Mouse (Mus musculus) liver, embryonic 13.5 days (tissue): ENCODE data around the gene Methig1. TPM values are rescaled to one million over a fixed set of nuclear protein-coding genes. Genes with fewer than 3 reads are reported as not detected.
"Not testable (repeated sequence)": the region's sequence is repeated elsewhere in the genome, so short reads cannot be mapped to it uniquely, and the experiment has no call there.

Source experiments
- ATAC-seq: fragments of 200-750 bp; cut with Nextera tagmentation; 2 replicates; pipeline ENCODE4 v1.8.0; 2017; ENCODE audit warnings: low read depth, mild to moderate bottlenecking, moderate number of reproducible peaks, moderate library complexity
- DNase-seq: peaks from one replicate; pipeline ENCODE4 v3.0.0; 2022
- H3K27ac ChIP-seq: fragments of 300-500 bp; sonication (generic); 2 replicates; pipeline ENCODE4 v1.5.1; 2015; ENCODE audit warnings: moderate library complexity, mild to moderate bottlenecking, inconsistent platforms
- H3K27me3 ChIP-seq: fragments of 300-500 bp; sonication (generic); 2 replicates; pipeline ENCODE4 v1.6.1; 2015; ENCODE audit warnings: mild to moderate bottlenecking, inconsistent platforms
- H3K36me3 ChIP-seq: fragments of 300-500 bp; sonication (generic); 2 replicates; pipeline ENCODE4 v1.6.1; 2015; ENCODE audit warnings: mild to moderate bottlenecking, inconsistent platforms
- H3K4me1 ChIP-seq: fragments of 300-500 bp; sonication (generic); replicated peaks from 2 replicates; pipeline ENCODE4 v1.6.1; 2015; ENCODE audit warnings: inconsistent platforms
- H3K4me2 ChIP-seq: fragments of 300-500 bp; sonication (generic); 2 replicates; pipeline ENCODE4 v1.6.1; 2015; ENCODE audit warnings: inconsistent platforms, mild to moderate bottlenecking, moderate library complexity
- H3K4me3 ChIP-seq: fragments of 300-500 bp; sonication (generic); replicated peaks from 2 replicates; pipeline ENCODE4 v1.5.1; 2015; ENCODE audit warnings: mild to moderate bottlenecking, inconsistent platforms
- H3K9ac ChIP-seq: fragments of 300-500 bp; sonication (generic); 2 replicates; pipeline ENCODE4 v1.6.1; 2015; ENCODE audit warnings: mild to moderate bottlenecking, inconsistent platforms
- H3K9me3 ChIP-seq: fragments of 300-500 bp; sonication (generic); replicated peaks from 2 replicates; pipeline ENCODE4 v1.6.1; 2016; ENCODE audit warnings: inconsistent platforms
- WGBS: fragments of 180-500 bp; shearing (Covaris S2); methylation state at CpG from one replicate; pipeline ENCODE4 v1.1.7; 2015; ENCODE audit not compliant: insufficient replicate concordance; 5-methylcytosine and 5-hydroxymethylcytosine counted together
- polyA plus RNA-seq: library from polyadenylated mRNA; unstranded; fragments of >200 nt; fragmentation: Nextera tagmentation; extraction: Ambion mirVana; gene quantifications from 2 replicates; pipeline ENCODE4 v1.2.1, GENCODE M21; 2015

The Methig1 gene
- polyA plus RNA-seq, 1 experiment from 2014 or later: not detected

- not testable (repeated sequence) for H3K9ac ChIP-seq, H3K27ac ChIP-seq, H3K9me3 ChIP-seq, H3K4me1 ChIP-seq, H3K27me3 ChIP-seq, H3K4me3 ChIP-seq, H3K4me2 ChIP-seq, H3K36me3 ChIP-seq
- DNase-seq (peak; percentile 24), ATAC-seq (peak; percentile 35)
- WGBS: 29% methylated on average over 4 of the region's 9 CpGs
These were observed 25.0 kb downstream of the Methig1 start for GRCm38 (mm10) chr15:100377847-100378505.

GRCm38 (mm10) chr15:100379658-100380057 lies 26.7 kb downstream of the Methig1 start:
- Histone ChIP-seq H3K27me3 (no peaks in the 10 kb centered on the region), H3K4me3 (no peak overlapping the region), H3K4me2 (no peak overlapping the region), H3K36me3 (no peaks in the 10 kb centered on the region), H3K4me1 (peaks cover 4% of the 10 kb centered on the region; the same call in 1 of the 2 replicates), H3K9ac (no peak overlapping the region), H3K9me3 (no peaks in the 10 kb centered on the region), H3K27ac (no peak overlapping the region)
- ATAC-seq: no peak
- 69% methylated on average over 8 of the region's 8 CpGs for WGBS
- no peak for DNase-seq

- WGBS: 36% methylated on average over 2 of the region's 2 CpGs
These were observed 27.2 kb downstream of the Methig1 start for GRCm38 (mm10) chr15:100380104-100380503.

GRCm38 (mm10) chr15:100385705-100386104 lies 32.8 kb downstream of the Methig1 start:
- no peak overlapping the region for H3K4me2 ChIP-seq
- H3K36me3 ChIP-seq: peaks cover 19% of the 10 kb centered on the region
- no peak for ATAC-seq
- no peaks in the 10 kb centered on the region for H3K27me3 ChIP-seq
- no peak overlapping the region for H3K4me3 ChIP-seq
- 81% methylated on average over 9 of the region's 9 CpGs for WGBS
- no peak overlapping the region for H3K27ac ChIP-seq
- peaks cover 26% of the 10 kb centered on the region for H3K4me1 ChIP-seq
- DNase-seq: no peak
- H3K9ac ChIP-seq: no peak overlapping the region
- H3K9me3 ChIP-seq: no peaks in the 10 kb centered on the region

More at GRCm38 (mm10) chr15:100380104-100380503, 27.2 kb downstream of the Methig1 start:
- H3K27ac ChIP-seq: no peak overlapping the region
- no peak for ATAC-seq
- H3K27me3 ChIP-seq: no peaks in the 10 kb centered on the region
- H3K9ac ChIP-seq: no peak overlapping the region
- H3K4me1 ChIP-seq: peaks cover 4% of the 10 kb centered on the region; the same call in 1 of the 2 replicates
- no peak overlapping the region for H3K4me3 ChIP-seq
- no peak for DNase-seq
- H3K36me3 ChIP-seq: no peaks in the 10 kb centered on the region
- no peaks in the 10 kb centered on the region for H3K9me3 ChIP-seq
- H3K4me2 ChIP-seq: no peak overlapping the region

DNA sequence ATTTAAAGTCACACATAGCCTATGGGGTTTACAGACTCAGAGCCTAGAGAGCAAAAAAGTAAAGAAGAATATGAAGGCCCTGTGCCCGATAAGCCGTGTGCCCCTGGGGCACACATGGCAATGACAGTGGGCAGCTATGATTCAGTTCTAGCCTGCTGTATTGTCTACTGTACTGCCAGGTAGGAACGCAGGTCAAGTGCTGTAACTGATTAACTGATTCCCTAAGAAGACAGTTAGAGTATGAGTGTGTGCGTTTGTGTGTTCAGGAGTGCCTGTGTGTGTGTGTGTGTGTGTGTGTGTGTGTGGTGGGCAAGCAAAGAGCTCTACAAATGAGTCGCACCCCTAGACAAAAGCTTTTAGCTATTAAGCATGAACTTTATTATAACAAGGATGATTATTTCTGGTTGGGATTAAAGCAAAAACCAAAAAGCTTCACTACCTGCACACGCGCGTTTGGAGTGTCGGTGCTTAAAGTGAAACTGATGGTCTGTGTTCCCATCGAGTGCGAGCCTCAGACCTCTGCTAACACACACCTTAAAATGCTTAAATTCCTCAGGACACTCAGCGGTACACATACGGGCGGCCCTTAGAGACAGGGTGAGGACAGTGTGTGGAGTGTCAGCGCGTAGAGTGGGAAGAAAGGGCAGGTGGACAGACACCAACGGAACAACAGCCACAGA lies 34.7 kb downstream of the Methig1 start:
- H3K4me2 ChIP-seq: no peak overlapping the region
- H3K4me3 ChIP-seq: no peak overlapping the region
- H3K27me3 ChIP-seq: no peaks in the 10 kb centered on the region
- peaks cover 45% of the 10 kb centered on the region for H3K4me1 ChIP-seq
- H3K9me3 ChIP-seq: no peaks in the 10 kb centered on the region
- ATAC-seq (no peak), DNase-seq (no peak)
- no peak overlapping the region for H3K9ac ChIP-seq
- peak overlapping the region; percentile 25; the same call in 1 of the 2 replicates for H3K27ac ChIP-seq
- peaks cover 32% of the 10 kb centered on the region for H3K36me3 ChIP-seq
- 91% methylated on average over 17 of the region's 17 CpGs for WGBS

DNA sequence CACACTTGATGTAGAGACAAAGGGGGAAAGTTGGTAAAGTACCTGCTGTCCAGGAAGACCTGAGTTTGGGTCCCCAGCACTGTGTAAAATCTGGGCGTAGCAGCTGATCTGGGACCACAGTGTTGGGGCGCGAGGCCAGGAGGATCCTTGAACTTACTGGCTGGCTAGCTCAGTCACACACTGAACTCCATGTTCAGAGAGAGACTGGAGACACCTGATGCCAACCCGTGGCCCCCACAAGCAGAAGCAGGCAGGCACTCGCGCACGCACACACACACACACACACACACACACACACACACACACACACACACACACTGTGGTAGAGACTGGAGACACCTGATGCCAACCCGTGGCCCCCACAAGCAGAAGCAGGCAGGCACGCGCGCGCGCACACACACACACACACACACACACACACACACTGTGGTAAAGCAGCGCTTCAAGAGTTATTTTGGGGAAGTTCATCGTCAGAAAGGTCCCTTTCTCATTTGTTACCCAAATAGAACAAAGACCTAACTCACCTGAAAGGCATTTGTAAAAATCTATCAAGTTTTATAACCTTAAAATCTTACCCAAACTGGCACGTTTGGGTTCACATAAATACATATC lies 35.4 kb downstream of the Methig1 start:
- H3K27ac ChIP-seq: no peak overlapping the region; the same call in 1 of the 2 replicates
- H3K4me2 ChIP-seq: no peak overlapping the region
- peaks cover 52% of the 10 kb centered on the region for H3K4me1 ChIP-seq
- WGBS: 74% methylated on average over 16 of the region's 16 CpGs
- H3K9ac ChIP-seq: no peak overlapping the region
- no peak for ATAC-seq
- no peak overlapping the region for H3K4me3 ChIP-seq
- H3K27me3 ChIP-seq: no peaks in the 10 kb centered on the region
- H3K36me3 ChIP-seq: peaks cover 38% of the 10 kb centered on the region
- DNase-seq: no peak
- no peaks in the 10 kb centered on the region for H3K9me3 ChIP-seq

- no peak for DNase-seq
- Histone ChIP-seq H3K27ac (no peak overlapping the region; the same call in 1 of the 2 replicates), H3K4me3 (no peak overlapping the region), H3K4me1 (peaks cover 57% of the 10 kb centered on the region), H3K9ac (0 out of 2 replicates have a peak overlapping the region, but pooled peaks have one; percentile 20), H3K9me3 (no peaks in the 10 kb centered on the region), H3K36me3 (peaks cover 44% of the 10 kb centered on the region), H3K4me2 (no peak overlapping the region), H3K27me3 (no peaks in the 10 kb centered on the region)
- no peak for ATAC-seq
- WGBS: 80% methylated on average over 9 of the region's 9 CpGs
These were observed 35.9 kb downstream of the Methig1 start for GRCm38 (mm10) chr15:100388886-100389285.

DNA sequence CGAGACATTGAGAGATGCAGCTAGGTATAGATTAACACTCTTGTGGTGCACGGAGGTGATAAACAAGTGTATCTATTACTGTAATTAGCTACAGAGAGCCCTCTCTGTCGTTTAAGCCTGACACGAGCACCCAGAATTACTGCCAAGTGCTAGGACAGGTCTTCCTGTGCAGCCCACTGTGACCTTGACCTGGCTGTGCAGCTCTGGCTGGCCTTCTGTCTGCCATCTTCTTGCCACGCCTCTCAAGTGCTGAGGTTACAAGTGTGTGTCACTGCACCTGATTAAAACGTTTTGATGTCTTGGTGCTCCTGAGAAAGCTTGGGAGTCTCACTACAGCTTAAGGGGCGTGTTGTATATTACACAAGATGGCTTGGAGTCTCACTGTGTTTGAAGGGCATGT lies 38.1 kb downstream of the Methig1 start:
- Histone ChIP-seq H3K36me3 (peaks cover 66% of the 10 kb centered on the region), H3K9me3 (no peaks in the 10 kb centered on the region), H3K4me3 (no peak overlapping the region), H3K4me1 (peaks cover 65% of the 10 kb centered on the region), H3K4me2 (peak overlapping the region; percentile 47), H3K27ac (peak overlapping the region; percentile 87), H3K9ac (peak overlapping the region; percentile 51), H3K27me3 (no peaks in the 10 kb centered on the region)
- WGBS: 24% methylated on average over 7 of the region's 7 CpGs
- ATAC-seq: peak; percentile 54
- no peak for DNase-seq

GRCm38 (mm10) chr15:100391599-100391998 lies 38.6 kb downstream of the Methig1 start:
- peak overlapping the region; percentile 87 for H3K27ac ChIP-seq
- H3K4me1 ChIP-seq: peaks cover 65% of the 10 kb centered on the region
- H3K36me3 ChIP-seq: peaks cover 71% of the 10 kb centered on the region
- H3K4me2 ChIP-seq: peak overlapping the region; percentile 47
- DNase-seq (peak; percentile 39), ATAC-seq (peak; percentile 92)
- H3K9ac ChIP-seq: peak overlapping the region; percentile 51
- no peaks in the 10 kb centered on the region for H3K27me3 ChIP-seq
- no peaks in the 10 kb centered on the region for H3K9me3 ChIP-seq
- WGBS: 24% methylated on average over 7 of the region's 7 CpGs
- H3K4me3 ChIP-seq: peak overlapping the region; percentile 3; the same call in 1 of the 2 replicates

- Histone ChIP-seq H3K9ac (no peak overlapping the region), H3K4me2 (no peak overlapping the region), H3K9me3 (no peaks in the 10 kb centered on the region), H3K27ac (peak overlapping the region; percentile 87), H3K4me3 (no peak overlapping the region), H3K27me3 (no peaks in the 10 kb centered on the region), H3K36me3 (peaks cover 84% of the 10 kb centered on the region), H3K4me1 (peaks cover 61% of the 10 kb centered on the region)
- ATAC-seq (no peak), DNase-seq (no peak)
- 87% methylated on average over 11 of the region's 11 CpGs for WGBS
These were observed 40.1 kb downstream of the Methig1 start for GRCm38 (mm10) chr15:100393016-100393415.

DNA sequence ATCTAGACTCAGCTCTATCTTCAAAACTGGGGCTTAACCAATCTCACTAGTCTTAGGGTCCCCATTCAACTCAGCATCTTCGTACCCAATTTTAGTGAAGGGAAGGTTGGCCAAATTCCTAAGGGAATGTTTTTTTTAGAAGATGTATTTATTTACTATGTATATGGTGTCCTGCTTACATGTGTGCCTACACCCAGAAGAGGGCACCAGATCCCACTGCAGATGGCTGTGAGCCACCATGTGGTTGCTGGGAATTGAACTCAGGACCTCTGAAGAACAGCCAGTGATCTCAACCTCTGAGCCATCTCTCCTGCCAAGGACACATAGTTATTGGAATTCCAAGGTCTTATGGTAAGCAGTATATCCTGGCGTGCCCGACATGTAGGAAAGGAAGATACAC lies 42.6 kb downstream of the Methig1 start:
- no peak for DNase-seq
- ATAC-seq: no peak
- Histone ChIP-seq H3K9ac (no peak overlapping the region), H3K27ac (peak overlapping the region; percentile 7; the same call in 1 of the 2 replicates), H3K4me2 (no peak overlapping the region), H3K27me3 (no peaks in the 10 kb centered on the region), H3K36me3 (peaks cover 93% of the 10 kb centered on the region), H3K4me1 (peaks cover 40% of the 10 kb centered on the region), H3K4me3 (no peak overlapping the region), H3K9me3 (no peaks in the 10 kb centered on the region)
- WGBS: 93% methylated on average over 3 of the region's 3 CpGs
